Mouse (Mus musculus): ENCODE measurements at regions not wholly inside any gene's neighbourhood (a gene's known extent, or its start where the extent isn't known, plus 50 kb on each side); places are given as distances from the start of the nearest gene placed in this dataset.

GRCm38 (mm10) chr1:119293839-119294238 is 128.2 kb downstream of the Inhbb start:
- TF ChIP-seq GATA4 (IDR thresholded peaks at IDR 0.05; ENCODE audit: insufficient replicate concordance, low read length), result no peak

DNA sequence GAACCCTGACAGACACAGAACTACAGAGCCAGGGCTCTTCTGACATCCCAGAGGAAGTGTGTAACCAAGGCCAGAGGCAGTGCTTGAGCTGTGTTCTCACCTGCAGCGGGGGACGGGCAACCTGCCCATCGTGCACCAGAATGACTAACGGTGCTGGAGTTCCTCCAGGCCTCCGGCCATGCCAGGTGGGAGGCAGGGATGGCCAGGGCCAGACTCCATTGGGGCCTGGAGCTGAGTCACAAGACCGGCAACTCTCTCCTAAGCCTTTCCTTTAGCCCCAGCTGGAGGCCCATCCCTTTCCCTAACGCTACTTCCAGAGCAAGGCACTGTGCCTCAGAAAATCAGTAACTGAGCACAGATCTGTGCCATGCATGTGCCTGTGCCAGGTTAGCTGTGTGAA is 129.8 kb downstream of the Inhbb start:
- no peak for TF ChIP-seq GATA4 (IDR thresholded peaks at IDR 0.05; ENCODE audit: insufficient replicate concordance, low read length)

DNA sequence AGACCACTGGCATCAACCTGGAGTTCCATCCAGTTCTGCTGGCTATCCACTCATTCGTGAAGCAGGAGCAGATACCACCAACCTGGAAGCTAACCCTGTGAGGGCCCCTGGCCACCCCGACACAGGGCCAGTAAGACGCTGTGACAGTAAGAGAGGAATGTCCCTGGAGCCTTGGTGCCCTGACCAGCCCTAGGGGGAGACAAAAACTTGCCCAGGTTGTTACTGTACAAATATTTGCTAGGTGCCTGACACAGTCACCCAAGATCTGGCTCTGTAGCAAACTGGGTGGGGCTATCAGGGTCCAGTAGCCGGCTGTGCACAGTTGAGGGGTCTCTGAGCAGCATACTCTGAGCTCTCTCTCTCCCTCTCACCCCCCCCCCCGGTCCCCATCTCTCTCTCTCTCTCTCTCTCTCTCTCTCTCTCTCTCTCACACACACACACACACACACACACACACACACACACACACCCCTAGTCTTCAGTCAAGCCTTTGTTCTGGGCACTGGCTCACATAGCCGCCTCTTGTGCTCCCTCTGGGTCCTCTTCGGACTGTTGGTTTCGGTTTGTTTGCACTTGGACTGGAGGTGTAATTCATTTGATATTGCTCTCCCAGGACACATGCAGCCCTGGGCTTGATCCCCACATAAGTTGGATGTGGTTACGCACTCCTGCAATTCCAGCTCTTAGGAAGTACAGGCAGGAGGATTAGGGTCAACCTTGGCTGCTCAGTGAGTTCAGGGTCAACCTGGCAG is 131.7 kb downstream of the Inhbb start:
- TF ChIP-seq GATA4 (IDR thresholded peaks at IDR 0.05; ENCODE audit: insufficient replicate concordance, low read length), result no peak

- TF ChIP-seq GATA4 (IDR thresholded peaks at IDR 0.05; ENCODE audit: insufficient replicate concordance, low read length), result no peak
Observed at GRCm38 (mm10) chr1:119289516-119290164, 132.4 kb downstream of the Inhbb start.

DNA sequence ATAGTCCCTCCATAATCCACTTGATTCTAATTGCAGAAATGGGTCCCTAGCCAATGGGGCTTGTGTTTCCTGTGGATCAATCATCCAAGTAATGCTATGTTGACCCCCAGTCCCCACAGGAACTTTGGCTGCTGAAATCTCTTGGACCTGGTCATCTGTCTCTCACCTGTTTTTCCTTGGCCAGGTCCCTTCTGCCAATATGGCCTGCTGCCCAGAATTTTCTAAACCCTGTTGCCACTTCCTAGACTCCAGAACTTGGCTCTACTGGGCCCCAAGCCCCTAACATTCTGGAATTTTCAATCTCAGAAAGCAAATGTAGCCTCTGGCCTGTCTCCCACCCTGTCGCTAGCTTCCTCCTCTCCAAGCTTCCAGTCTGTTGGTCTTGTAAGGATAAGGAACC is 139.6 kb downstream of the Inhbb start:
- no peak for TF ChIP-seq GATA4 (IDR thresholded peaks at IDR 0.05; ENCODE audit: insufficient replicate concordance, low read length)

- TF ChIP-seq GATA4 (IDR thresholded peaks at IDR 0.05; ENCODE audit: insufficient replicate concordance, low read length), result no peak
Observed at GRCm38 (mm10) chr1:119279261-119279660, 142.8 kb downstream of the Inhbb start.

DNA sequence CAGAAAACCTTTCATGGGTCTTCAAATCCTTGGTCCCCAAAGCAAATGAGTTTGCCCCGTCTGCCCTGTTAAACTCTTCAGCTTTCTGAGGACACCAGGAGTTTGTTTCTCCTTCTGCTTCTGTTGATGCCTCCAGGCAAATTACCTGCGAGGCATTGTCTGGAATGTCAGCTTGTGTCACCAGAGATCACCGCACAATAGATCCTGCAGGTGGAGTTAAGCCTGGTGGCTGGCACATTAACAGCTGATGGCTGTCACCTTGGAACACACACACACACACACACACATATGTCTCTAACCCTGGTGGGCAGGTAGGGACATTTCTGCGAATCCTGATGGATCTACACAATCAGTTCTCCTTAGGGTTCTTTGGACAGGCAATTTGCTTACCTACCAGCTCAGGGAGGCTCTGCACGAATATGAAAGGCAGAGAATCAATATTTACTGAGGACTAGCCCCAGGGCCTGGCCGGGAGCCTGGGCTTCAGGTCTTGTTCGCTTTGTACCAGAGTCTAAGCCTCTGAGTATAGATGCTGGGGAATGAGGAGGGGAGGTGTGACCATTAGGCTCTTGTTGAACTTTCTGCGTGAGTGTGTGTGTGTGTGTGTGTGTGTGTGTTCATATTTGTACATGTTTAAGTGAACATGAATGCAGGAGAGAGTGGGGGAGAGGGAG is 143.4 kb downstream of the Inhbb start:
- TF ChIP-seq GATA4 (IDR thresholded peaks at IDR 0.05; ENCODE audit: insufficient replicate concordance, low read length), result no peak

GRCm38 (mm10) chr1:119277990-119278389 is 144.1 kb downstream of the Inhbb start:
- TF ChIP-seq GATA4 (IDR thresholded peaks at IDR 0.05; ENCODE audit: insufficient replicate concordance, low read length), result no peak

GRCm38 (mm10) chr1:119266013-119266412 is 156.0 kb downstream of the Inhbb start:
- TF ChIP-seq GATA4 (IDR thresholded peaks at IDR 0.05; ENCODE audit: insufficient replicate concordance, low read length), result no peak

GRCm38 (mm10) chr1:119265192-119265891 is 156.7 kb downstream of the Inhbb start:
- TF ChIP-seq GATA4 (IDR thresholded peaks at IDR 0.05; ENCODE audit: insufficient replicate concordance, low read length), result no peak

DNA sequence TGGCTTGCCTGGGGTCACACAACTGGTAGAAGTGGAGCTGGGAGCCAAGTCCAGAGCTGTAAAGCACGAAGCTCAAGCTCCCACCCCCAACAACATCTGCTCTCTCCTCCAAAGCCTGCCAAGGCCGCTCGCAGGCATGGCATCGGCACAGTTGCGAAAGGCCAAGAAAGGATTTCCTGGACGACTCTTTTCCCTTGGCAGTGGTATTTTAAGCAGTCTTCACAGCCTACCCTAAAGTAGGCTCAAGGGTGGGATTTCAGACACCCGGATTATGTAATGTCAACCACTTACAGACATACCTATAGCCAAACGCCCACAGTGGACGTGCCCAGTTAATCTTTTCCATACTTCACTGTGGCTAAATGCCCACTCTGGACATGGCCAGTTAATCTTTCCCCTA is 162.6 kb downstream of the Inhbb start:
- TF ChIP-seq GATA4 (IDR thresholded peaks at IDR 0.05; ENCODE audit: insufficient replicate concordance, low read length), result no peak

GRCm38 (mm10) chr1:119256769-119257168 is 165.3 kb downstream of the Inhbb start:
- no peak for TF ChIP-seq GATA4 (IDR thresholded peaks at IDR 0.05; ENCODE audit: insufficient replicate concordance, low read length)

DNA sequence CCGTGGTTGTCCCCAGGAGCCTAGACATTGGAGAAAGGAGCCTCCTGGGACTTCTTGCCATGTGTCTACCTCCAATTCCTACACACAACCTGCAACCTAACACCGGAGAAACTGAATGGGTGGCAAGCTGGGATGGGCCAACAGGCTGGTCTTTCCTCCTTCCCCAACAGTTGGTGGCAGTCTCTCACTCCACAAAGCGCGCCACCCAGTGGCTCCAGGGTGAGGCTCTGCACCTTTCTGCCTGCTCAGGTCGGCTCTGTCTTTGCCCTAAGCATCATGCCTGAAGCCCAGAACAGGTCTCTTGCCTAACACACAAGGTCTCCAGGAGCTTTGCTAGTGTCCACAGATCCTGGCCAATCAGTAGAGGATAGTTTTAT is 166.0 kb downstream of the Inhbb start:
- TF ChIP-seq GATA4 (IDR thresholded peaks at IDR 0.05; ENCODE audit: insufficient replicate concordance, low read length), result no peak

- TF ChIP-seq GATA4 (IDR thresholded peaks at IDR 0.05; ENCODE audit: insufficient replicate concordance, low read length), result no peak
Observed at GRCm38 (mm10) chr1:119255386-119256096, 166.5 kb downstream of the Inhbb start.

- no peak for TF ChIP-seq GATA4 (IDR thresholded peaks at IDR 0.05; ENCODE audit: insufficient replicate concordance, low read length)
Observed at GRCm38 (mm10) chr1:119254928-119255327, 167.1 kb downstream of the Inhbb start.
